Mouse (Mus musculus): ENCODE measurements around the gene Lrrc4c.

DNA sequence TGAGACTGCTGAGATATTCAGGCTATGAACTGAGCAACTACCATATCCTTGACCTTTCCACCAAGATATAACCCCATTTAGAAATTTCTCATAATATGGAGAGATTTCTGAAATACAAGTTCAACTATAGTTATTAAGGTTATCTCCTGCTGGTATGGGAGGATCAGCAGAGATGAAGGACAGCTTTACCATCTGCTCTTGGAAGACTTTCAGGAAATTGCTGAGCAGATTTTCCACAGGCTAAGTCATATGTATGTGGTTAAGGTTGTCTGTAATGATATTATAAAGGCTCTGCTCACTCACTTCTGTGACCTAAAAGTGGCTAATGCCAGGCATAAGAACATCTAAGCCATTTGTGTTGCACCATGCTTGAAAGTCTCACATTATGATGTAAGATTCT, 681.6 kb downstream of the Lrrc4c start:
- TF ChIP-seq USF2 (conservative IDR thresholded peaks at IDR 0.05; ENCODE audit: low read depth, low read length) (no peak), CTCF (conservative IDR thresholded peaks at IDR 0.05 in 1 of 2, IDR thresholded peaks at IDR 0.05 in 1 of 2; ENCODE audit: low read depth in 2 of 2, low read length in 2 of 2) (no peak), TCF12 (IDR thresholded peaks at IDR 0.05; ENCODE audit: low read depth, low read length) (no peak), POLR2A (IDR thresholded peaks at IDR 0.05; ENCODE audit: low read depth, low read length) (no peak), RCOR1 (conservative IDR thresholded peaks at IDR 0.05; ENCODE audit: low read depth, low read length) (no peak), EP300 (IDR thresholded peaks at IDR 0.05; ENCODE audit: low read length) (no peak), MAFK (IDR thresholded peaks at IDR 0.05; ENCODE audit: insufficient replicate concordance, low read length) (no peak), ZMIZ1 (IDR thresholded peaks at IDR 0.05; ENCODE audit: low read depth, low read length) (no peak), USF1 (IDR thresholded peaks at IDR 0.05; ENCODE audit: low read depth, low read length) (no peak), E2F4 (IDR thresholded peaks at IDR 0.05; ENCODE audit: insufficient replicate concordance, low read depth, low read length) (no peak), ELF1 (IDR thresholded peaks at IDR 0.05; ENCODE audit: low read depth, low read length) (no peak), MAX (IDR thresholded peaks at IDR 0.05; ENCODE audit: low read length) (no peak), BHLHE40 (IDR thresholded peaks at IDR 0.05; ENCODE audit: low read depth, low read length) (no peak)

Data from CH12.LX (cell line).